10 mouse cellular contexts compared by ENCODE assay signal in genomic region chr7:5037467-5037866, GRCm38 (mm10). TPM values are rescaled to one million over a fixed set of nuclear protein-coding genes. Genes with fewer than 3 reads are reported as not detected.
A peak's percentile ranks its signal among the peaks of the same experiment; 100 is the strongest.
DNase-seq lines count a peak whose midpoint lies in the region; ATAC-seq lines count a peak whose summit lies in the region.
"Had no signal": no experiment of that assay in that cellular context is flagged by ENCODE, and none has a peak within 500 bp of the region (broad histone marks: within the 10 kb centered on the region; RNA-seq: fewer than 3 reads in every experiment).

No protein-coding gene starts in this region.

- H3K4me1 ChIP-seq in heart, embryonic 10.5 days, result peaks cover 13% of the 10 kb centered on the region; the same call in 1 of the 2 replicates
- H3K4me1 ChIP-seq in brown adipose tissue, adult 24 weeks (ENCODE audit: control insufficient read depth, insufficient read depth, insufficient read length, low read length), result peaks cover 3% of the 10 kb centered on the region; the same call in 1 of the 2 replicates
- peaks cover 22% of the 10 kb centered on the region for H3K4me1 ChIP-seq in hindbrain, embryonic 13.5 days (replicated peaks)
- peaks cover 8% of the 10 kb centered on the region for H3K4me1 ChIP-seq in midbrain, embryonic 11.5 days (ENCODE audit: control insufficient read depth, insufficient read depth, low read length)

- 81% methylated on average over 8 of the region's 8 CpGs for WGBS in heart, embryonic 10.5 days
- WGBS in hindbrain, embryonic 13.5 days, result 85% methylated on average over 8 of the region's 8 CpGs
- 90% methylated on average over 8 of the region's 8 CpGs for whole genome bisulfite sequencing in midbrain, embryonic 11.5 days

- no peak for DNase-seq in heart, embryonic 10.5 days (ENCODE audit: low spot score)
- no peak for DNase-seq in heart, adult 8-10 months (ENCODE audit: low spot score)
- peak; percentile 76 for DNase-seq in midbrain, embryonic 11.5 days (ENCODE audit: low spot score, missing footprints)
- DNase-seq in kidney, postnatal 14 days, result no peak
- no peak for DNase-seq in gastrocnemius, adult 18-20 months (ENCODE audit: low spot score)

- H3K27me3 ChIP-seq in heart, embryonic 10.5 days (ENCODE audit: insufficient read depth, poor library complexity, severe bottlenecking), result no peaks in the 10 kb centered on the region
- H3K27me3 ChIP-seq in hindbrain, embryonic 13.5 days, result no peaks in the 10 kb centered on the region
- no peaks in the 10 kb centered on the region for H3K27me3 ChIP-seq in midbrain, embryonic 11.5 days (ENCODE audit: control insufficient read depth, insufficient read depth, low read length)

- H3K4me2 ChIP-seq in hindbrain, embryonic 13.5 days, result peak overlapping the region; percentile 60
- H3K4me2 ChIP-seq in midbrain, embryonic 11.5 days, result peak overlapping the region; percentile 38

- H3K9ac ChIP-seq in hindbrain, embryonic 13.5 days, result peak overlapping the region; percentile 77
- H3K9ac ChIP-seq in midbrain, embryonic 11.5 days (ENCODE audit: low read length), result peak overlapping the region; percentile 72; the same call in 1 of the 2 replicates

- peaks cover 50% of the 10 kb centered on the region for H3K36me3 ChIP-seq in heart, embryonic 10.5 days
- H3K36me3 ChIP-seq in hindbrain, embryonic 13.5 days, result peaks cover 42% of the 10 kb centered on the region
- H3K36me3 ChIP-seq in midbrain, embryonic 11.5 days (ENCODE audit: control insufficient read depth, insufficient read depth, low read length), result peaks cover 28% of the 10 kb centered on the region

- 0 out of 2 replicates have a peak, but pooled peaks cover under 1% of the 10 kb centered on the region for H3K9me3 ChIP-seq in heart, embryonic 10.5 days
- H3K9me3 ChIP-seq in hindbrain, embryonic 13.5 days, result no peaks in the 10 kb centered on the region
- no peaks in the 10 kb centered on the region for H3K9me3 ChIP-seq in midbrain, embryonic 11.5 days (ENCODE audit: control insufficient read depth, low read length)

- H3K4me3 ChIP-seq in heart, embryonic 10.5 days, result peak overlapping the region; percentile 87
- peak overlapping the region; percentile 85 for H3K4me3 ChIP-seq in brown adipose tissue, adult 24 weeks (ENCODE audit: insufficient read depth, low read depth, low read length)
- H3K4me3 ChIP-seq in hindbrain, embryonic 13.5 days, result peak overlapping the region; percentile 61
- peak overlapping the region; percentile 56; the same call in 1 of the 2 replicates for H3K4me3 ChIP-seq in midbrain, embryonic 11.5 days (ENCODE audit: low read depth, low read length)

- no peak for ATAC-seq in hindbrain, embryonic 13.5 days (ENCODE audit: low FRiP score)
- ATAC-seq in midbrain, embryonic 11.5 days (ENCODE audit: low FRiP score), result no peak
- no peak for ATAC-seq in inflammation-experienced regulatory T-cells, adult 6 months

- peak overlapping the region; percentile 99; the same call in 1 of the 2 replicates for H3K27ac ChIP-seq in heart, embryonic 10.5 days
- no peak overlapping the region for H3K27ac ChIP-seq in brown adipose tissue, adult 24 weeks (replicated peaks; ENCODE audit: low read depth, low read length)
- H3K27ac ChIP-seq in hindbrain, embryonic 13.5 days, result peak overlapping the region; percentile 98
- peak overlapping the region; percentile 92; the same call in 1 of the 2 replicates for H3K27ac ChIP-seq in midbrain, embryonic 11.5 days (ENCODE audit: low read depth, low read length)

RNA-seq across cellular contexts. Expression of gene Zfp784, which starts 0.8 kb away (rescaled TPM):
- polyA plus RNA-seq in heart, embryonic 10.5 days (2016; fragmentation: Nextera tagmentation; extraction: Ambion mirVana), result 3.9 and 4.5 TPM in 2 replicates
- total RNA-seq in heart, adult 8-10 months (2022), result 1 to 10 TPM; 4.9 to 7.4 (median 6.0) TPM
- polyA plus RNA-seq in brown adipose tissue, adult 24 weeks (2012; ENCODE audit: insufficient read depth, insufficient read length, missing spikeins), result 1.2 and 1.9 TPM in 2 replicates
- 7.8 and 9.8 TPM in 2 replicates for polyA plus RNA-seq in hindbrain, embryonic 13.5 days (2015; fragmentation: Nextera tagmentation; extraction: Ambion mirVana)
- 3.3 and 3.6 TPM in 2 replicates for polyA plus RNA-seq in midbrain, embryonic 11.5 days (2014; fragmentation: Nextera tagmentation; extraction: Ambion mirVana)
- 1 to 10 TPM; 3.0 to 5.1 (median 3.7) TPM for polyA plus RNA-seq in inflammation-experienced regulatory T-cells, adult 6 months (2017; shearing (Covaris generic))
- total RNA-seq in gastrocnemius, adult 18-20 months (2021), result 1 to 10 TPM; 2.7 to 2.8 TPM

RNA-seq across cellular contexts. Expression of gene 4632433K11Rik, which starts 3.5 kb away (rescaled TPM):
- not detected in 2 replicates for polyA plus RNA-seq in heart, embryonic 10.5 days (2016; fragmentation: Nextera tagmentation; extraction: Ambion mirVana)
- under 1 TPM in 1 of 4 experiments, not detected in 3; 0.37 TPM for total RNA-seq in heart, adult 8-10 months (2022)
- not detected in 2 replicates for polyA plus RNA-seq in brown adipose tissue, adult 24 weeks (2012; ENCODE audit: insufficient read depth, insufficient read length, missing spikeins)
- not detected in 2 replicates for polyA plus RNA-seq in hindbrain, embryonic 13.5 days (2015; fragmentation: Nextera tagmentation; extraction: Ambion mirVana)
- polyA plus RNA-seq in midbrain, embryonic 11.5 days (2014; fragmentation: Nextera tagmentation; extraction: Ambion mirVana), result 0.33 TPM in 1 of 2 replicates, not detected in the other
- not detected for polyA plus RNA-seq in inflammation-experienced regulatory T-cells, adult 6 months (2017; shearing (Covaris generic))
- total RNA-seq in gastrocnemius, adult 18-20 months (2021), result not detected
- polyA plus RNA-seq: frontal cortex, adult 2 months; lung, adult 2 months had no signal

RNA-seq across cellular contexts. Expression of gene Zfp580, which starts 13.9 kb away (rescaled TPM):
- 17.6 and 21.4 TPM in 2 replicates for polyA plus RNA-seq in heart, embryonic 10.5 days (2016; fragmentation: Nextera tagmentation; extraction: Ambion mirVana)
- total RNA-seq in heart, adult 8-10 months (2022), result 1 to 10 TPM; 3.2 to 4.4 (median 4.0) TPM
- 4.4 and 5.6 TPM in 2 replicates for polyA plus RNA-seq in brown adipose tissue, adult 24 weeks (2012; ENCODE audit: insufficient read depth, insufficient read length, missing spikeins)
- polyA plus RNA-seq in hindbrain, embryonic 13.5 days (2015; fragmentation: Nextera tagmentation; extraction: Ambion mirVana), result 67.2 and 69.7 TPM in 2 replicates
- 34.1 and 47.6 TPM in 2 replicates for polyA plus RNA-seq in midbrain, embryonic 11.5 days (2014; fragmentation: Nextera tagmentation; extraction: Ambion mirVana)
- 1 to 10 TPM in 1 of 3 experiments, under 1 TPM in 2; 0.77 to 1.3 (median 0.93) TPM for polyA plus RNA-seq in inflammation-experienced regulatory T-cells, adult 6 months (2017; shearing (Covaris generic))
- 1 to 10 TPM; 2.4 to 3.7 TPM for total RNA-seq in gastrocnemius, adult 18-20 months (2021)

RNA-seq across cellular contexts. Expression of gene Ccdc106, which starts 17.1 kb away (rescaled TPM):
- polyA plus RNA-seq in heart, embryonic 10.5 days (2016; fragmentation: Nextera tagmentation; extraction: Ambion mirVana), result 1.4 and 4.7 TPM in 2 replicates
- total RNA-seq in heart, adult 8-10 months (2022), result under 1 TPM in 1 of 4 experiments, not detected in 3; 0.22 TPM
- polyA plus RNA-seq in brown adipose tissue, adult 24 weeks (2012; ENCODE audit: insufficient read depth, insufficient read length, missing spikeins), result not detected in 2 replicates
- 38.7 and 43.5 TPM in 2 replicates for polyA plus RNA-seq in hindbrain, embryonic 13.5 days (2015; fragmentation: Nextera tagmentation; extraction: Ambion mirVana)
- polyA plus RNA-seq in midbrain, embryonic 11.5 days (2014; fragmentation: Nextera tagmentation; extraction: Ambion mirVana), result 4.0 and 5.0 TPM in 2 replicates
- not detected for polyA plus RNA-seq in inflammation-experienced regulatory T-cells, adult 6 months (2017; shearing (Covaris generic))
- not detected for total RNA-seq in gastrocnemius, adult 18-20 months (2021)

RNA-seq across cellular contexts. Expression of gene Zfp865, which starts 17.3 kb away (rescaled TPM):
- polyA plus RNA-seq in heart, embryonic 10.5 days (2016; fragmentation: Nextera tagmentation; extraction: Ambion mirVana), result 3.8 and 4.4 TPM in 2 replicates
- 10 to 100 TPM; 11.5 to 13.3 (median 12.8) TPM for total RNA-seq in heart, adult 8-10 months (2022)
- polyA plus RNA-seq in brown adipose tissue, adult 24 weeks (2012; ENCODE audit: insufficient read depth, insufficient read length, missing spikeins), result 7.5 and 10.9 TPM in 2 replicates
- 5.8 and 6.0 TPM in 2 replicates for polyA plus RNA-seq in hindbrain, embryonic 13.5 days (2015; fragmentation: Nextera tagmentation; extraction: Ambion mirVana)
- polyA plus RNA-seq in midbrain, embryonic 11.5 days (2014; fragmentation: Nextera tagmentation; extraction: Ambion mirVana), result 4.8 and 5.1 TPM in 2 replicates
- 1 to 10 TPM; 2.5 to 6.7 (median 5.2) TPM for polyA plus RNA-seq in inflammation-experienced regulatory T-cells, adult 6 months (2017; shearing (Covaris generic))
- 10 to 100 TPM; 12.4 to 13.2 TPM for total RNA-seq in gastrocnemius, adult 18-20 months (2021)
